In the genomic region with DNA sequence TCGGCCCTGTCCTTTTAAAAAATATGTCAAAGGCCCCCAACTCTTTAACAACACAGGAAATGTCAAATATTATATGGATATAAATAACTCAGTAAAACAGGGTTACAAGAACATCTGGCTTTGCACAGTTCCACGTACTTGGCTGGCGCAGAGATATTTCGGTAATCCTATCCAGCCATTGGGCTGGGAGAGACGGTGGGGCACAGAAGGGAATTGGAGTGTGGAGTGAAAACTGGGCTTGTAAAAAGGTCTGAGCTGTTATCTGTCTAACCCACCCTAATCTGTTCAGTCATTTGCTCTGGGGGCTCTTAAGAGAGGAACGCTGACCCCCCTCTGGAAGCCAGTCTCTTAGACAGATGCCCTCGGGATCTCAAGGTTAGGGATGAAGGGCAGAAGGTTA, we compare ENCODE assay signal across 24 mouse cellular contexts. TPM values are rescaled to one million over a fixed set of nuclear protein-coding genes. Genes with fewer than 3 reads are reported as not detected.
DNase-seq lines count a peak whose midpoint lies in the region; ATAC-seq lines count a peak whose summit lies in the region.
"Had no signal": no experiment of that assay in that cellular context is flagged by ENCODE, and none has a peak within 500 bp of the region (broad histone marks: within the 10 kb centered on the region; RNA-seq: fewer than 3 reads in every experiment).

No protein-coding gene starts in this region.

- 36% methylated on average over 7 of the region's 7 CpGs for WGBS in heart, embryonic 16.5 days
- WGBS in heart, embryonic 12.5 days, result 34% methylated on average over 7 of the region's 7 CpGs
- WGBS in embryonic facial prominence, embryonic 13.5 days, result 19% methylated on average over 7 of the region's 7 CpGs
- WGBS in limb, embryonic 11.5 days, result 18% methylated on average over 7 of the region's 7 CpGs
- WGBS in midbrain, embryonic 13.5 days, result 79% methylated on average over 7 of the region's 7 CpGs

- DNase-seq in limb, embryonic 11.5 days (ENCODE audit: low spot score), result peak; percentile 54
- no peak for DNase-seq in left cerebral cortex, postnatal 25 days (ENCODE audit: low spot score in 2 of 2)
- DNase-seq: adrenal gland, postnatal 25 days; B cell, adult 2 months; cerebellum, adult 18-20 months; cerebellum, postnatal 14 days; gastrocnemius, postnatal 14 days; kidney, adult 9 months; kidney, postnatal 10 days; liver, postnatal 0 days; lung, postnatal 14 days; right cerebral cortex, postnatal 25 days; thymus, postnatal 14 days had no signal

- H3K27me3 ChIP-seq in heart, embryonic 16.5 days (ENCODE audit: control insufficient read depth, insufficient read depth, low read length), result no peaks in the 10 kb centered on the region
- no peaks in the 10 kb centered on the region for H3K27me3 ChIP-seq in heart, embryonic 12.5 days (replicated peaks)
- peaks cover 13% of the 10 kb centered on the region; the same call in 1 of the 2 replicates for H3K27me3 ChIP-seq in embryonic facial prominence, embryonic 13.5 days
- H3K27me3 ChIP-seq in limb, embryonic 11.5 days (ENCODE audit: control insufficient read depth, insufficient read depth, low read length), result no peaks in the 10 kb centered on the region
- H3K27me3 ChIP-seq in midbrain, embryonic 13.5 days, result no peaks in the 10 kb centered on the region
- H3K27me3 ChIP-seq: midbrain, embryonic 15.5 days; stomach, embryonic 15.5 days had no signal

- peaks cover 9% of the 10 kb centered on the region for H3K4me1 ChIP-seq in heart, embryonic 16.5 days (ENCODE audit: control insufficient read depth, insufficient read depth, low read length)
- peaks cover 18% of the 10 kb centered on the region for H3K4me1 ChIP-seq in heart, embryonic 12.5 days (replicated peaks)
- peaks cover 44% of the 10 kb centered on the region for H3K4me1 ChIP-seq in embryonic facial prominence, embryonic 13.5 days
- H3K4me1 ChIP-seq in limb, embryonic 11.5 days (ENCODE audit: control insufficient read depth, insufficient read depth, low read length), result peaks cover 28% of the 10 kb centered on the region
- H3K4me1 ChIP-seq in midbrain, embryonic 13.5 days (replicated peaks), result no peaks in the 10 kb centered on the region
- H3K4me1 ChIP-seq: forebrain, embryonic 12.5 days; midbrain, embryonic 15.5 days had no signal

- no peaks in the 10 kb centered on the region for H3K9me3 ChIP-seq in heart, embryonic 16.5 days (replicated peaks; ENCODE audit: control insufficient read depth, low read length)
- no peaks in the 10 kb centered on the region for H3K9me3 ChIP-seq in heart, embryonic 12.5 days (replicated peaks)
- H3K9me3 ChIP-seq in embryonic facial prominence, embryonic 13.5 days, result no peaks in the 10 kb centered on the region
- H3K9me3 ChIP-seq in limb, embryonic 11.5 days (ENCODE audit: control insufficient read depth, low read length), result no peaks in the 10 kb centered on the region
- H3K9me3 ChIP-seq in midbrain, embryonic 13.5 days, result no peaks in the 10 kb centered on the region
- H3K9me3 ChIP-seq: forebrain, embryonic 12.5 days; midbrain, embryonic 15.5 days; stomach, embryonic 15.5 days had no signal

- peak overlapping the region; percentile 42 for H3K27ac ChIP-seq in heart, embryonic 16.5 days (ENCODE audit: low read length)
- H3K27ac ChIP-seq in heart, embryonic 12.5 days (ENCODE audit: poor library complexity, severe bottlenecking), result no peak overlapping the region
- H3K27ac ChIP-seq in embryonic facial prominence, embryonic 13.5 days, result peak overlapping the region; percentile 66
- H3K27ac ChIP-seq in limb, embryonic 11.5 days (replicated peaks; ENCODE audit: low read depth, low read length), result peak overlapping the region; percentile 64
- H3K27ac ChIP-seq in midbrain, embryonic 13.5 days, result no peak overlapping the region
- H3K27ac ChIP-seq: forebrain, embryonic 12.5 days; hindbrain, embryonic 14.5 days; midbrain, embryonic 15.5 days; stomach, embryonic 15.5 days had no signal

- no peak overlapping the region for H3K4me3 ChIP-seq in heart, embryonic 16.5 days (ENCODE audit: low read length)
- no peak overlapping the region for H3K4me3 ChIP-seq in heart, embryonic 12.5 days
- H3K4me3 ChIP-seq in embryonic facial prominence, embryonic 13.5 days, result no peak overlapping the region
- no peak overlapping the region for H3K4me3 ChIP-seq in limb, embryonic 11.5 days (ENCODE audit: low read depth, low read length)
- no peak overlapping the region for H3K4me3 ChIP-seq in midbrain, embryonic 13.5 days (replicated peaks)
- H3K4me3 ChIP-seq: forebrain, embryonic 12.5 days; midbrain, embryonic 15.5 days; stomach, embryonic 15.5 days had no signal

- intact Hi-C loops in left cerebral cortex, postnatal 25 days (cut with DNase I), result no loop called here

- H3K9ac ChIP-seq in heart, embryonic 16.5 days (ENCODE audit: low read length), result no peak overlapping the region
- no peak overlapping the region for H3K9ac ChIP-seq in heart, embryonic 12.5 days
- 0 out of 2 replicates have a peak overlapping the region, but pooled peaks have one; percentile 44 for H3K9ac ChIP-seq in embryonic facial prominence, embryonic 13.5 days
- no peak overlapping the region for H3K9ac ChIP-seq in limb, embryonic 11.5 days (ENCODE audit: low read length)
- no peak overlapping the region for H3K9ac ChIP-seq in midbrain, embryonic 13.5 days (replicated peaks)
- H3K9ac ChIP-seq: forebrain, embryonic 12.5 days; hindbrain, embryonic 14.5 days; liver, postnatal 0 days; midbrain, embryonic 15.5 days; stomach, embryonic 15.5 days had no signal

- ATAC-seq in heart, embryonic 16.5 days (replicated peaks; ENCODE audit: extremely low read depth, insufficient read depth, low FRiP score), result no peak
- no peak for ATAC-seq in heart, embryonic 12.5 days (ENCODE audit: insufficient number of reproducible peaks, low FRiP score)
- ATAC-seq in embryonic facial prominence, embryonic 13.5 days (ENCODE audit: insufficient number of reproducible peaks, insufficient read depth, low FRiP score, low TSS enrichment, low read depth), result no peak
- peak; percentile 74; the same call in 1 of the 2 replicates for ATAC-seq in limb, embryonic 11.5 days (ENCODE audit: insufficient number of reproducible peaks, low FRiP score, low TSS enrichment, low read depth)
- no peak for ATAC-seq in erythroid progenitor cell, adult 5-6 weeks (replicated peaks; ENCODE audit: low FRiP score, poor library complexity, severe bottlenecking)
- no peak for ATAC-seq in midbrain, embryonic 13.5 days
- ATAC-seq: intestine, postnatal 0 days; liver, postnatal 0 days; midbrain, embryonic 15.5 days had no signal

- H3K36me3 ChIP-seq in heart, embryonic 16.5 days (ENCODE audit: control insufficient read depth, insufficient read depth), result no peaks in the 10 kb centered on the region
- no peaks in the 10 kb centered on the region for H3K36me3 ChIP-seq in heart, embryonic 12.5 days
- no peaks in the 10 kb centered on the region for H3K36me3 ChIP-seq in embryonic facial prominence, embryonic 13.5 days
- H3K36me3 ChIP-seq in limb, embryonic 11.5 days (ENCODE audit: control insufficient read depth, insufficient read depth, low read length), result no peaks in the 10 kb centered on the region
- no peaks in the 10 kb centered on the region for H3K36me3 ChIP-seq in midbrain, embryonic 13.5 days
- H3K36me3 ChIP-seq: forebrain, embryonic 12.5 days; midbrain, embryonic 15.5 days; stomach, embryonic 15.5 days had no signal

- no peak overlapping the region for H3K4me2 ChIP-seq in heart, embryonic 16.5 days (ENCODE audit: low read depth, low read length)
- no peak overlapping the region for H3K4me2 ChIP-seq in heart, embryonic 12.5 days
- peak overlapping the region; percentile 34; the same call in 1 of the 2 replicates for H3K4me2 ChIP-seq in embryonic facial prominence, embryonic 13.5 days
- H3K4me2 ChIP-seq in limb, embryonic 11.5 days (ENCODE audit: low read depth, severe bottlenecking), result no peak overlapping the region
- H3K4me2 ChIP-seq in midbrain, embryonic 13.5 days (replicated peaks), result no peak overlapping the region
- H3K4me2 ChIP-seq: forebrain, embryonic 12.5 days; hindbrain, embryonic 14.5 days; liver, embryonic 11.5 days; midbrain, embryonic 15.5 days; stomach, embryonic 15.5 days had no signal

RNA-seq across cellular contexts. Expression of a gene that starts 24.9 kb away (rescaled TPM):
- polyA plus RNA-seq in heart, embryonic 16.5 days (2015; fragmentation: Nextera tagmentation; extraction: Ambion mirVana), result 20.1 and 23.4 TPM in 2 replicates
- 20.1 and 20.2 TPM in 2 replicates for polyA plus RNA-seq in heart, embryonic 12.5 days (2016; fragmentation: Nextera tagmentation; extraction: Ambion mirVana)
- polyA plus RNA-seq in embryonic facial prominence, embryonic 13.5 days (2015; fragmentation: Nextera tagmentation; extraction: Ambion mirVana), result 24.1 and 26.7 TPM in 2 replicates
- 62.2 and 68.3 TPM in 2 replicates for polyA plus RNA-seq in limb, embryonic 11.5 days (2014; fragmentation: Nextera tagmentation; extraction: Ambion mirVana)
- total RNA-seq in left cerebral cortex, postnatal 25 days (2021), result 1 to 10 TPM; 5.3 to 6.0 TPM
- 26.7 and 27.2 TPM in 2 replicates for total RNA-seq in erythroid progenitor cell, adult 5-6 weeks (2015; ENCODE audit: low replicate concordance)
- 13.4 and 16.0 TPM in 2 replicates for total RNA-seq in erythroid progenitor cell, adult 5-6 weeks (2017; ENCODE audit: low replicate concordance)
- 6.2 and 7.1 TPM in 2 replicates for polyA plus RNA-seq in midbrain, embryonic 13.5 days (2015; fragmentation: Nextera tagmentation; extraction: Ambion mirVana)

Comparison
In these comparisons a context has a peak if more than half of its experiments do, and no peak if none do; other contexts are left out.
1. H3K27ac ChIP-seq: peak in heart, embryonic 16.5 days (single experiment), embryonic facial prominence, embryonic 13.5 days (single experiment) and limb, embryonic 11.5 days (single experiment); none in heart, embryonic 12.5 days (single experiment) and midbrain, embryonic 13.5 days (single experiment).